Comparison of ENCODE assay signal across 22 mouse cellular contexts in the genomic region with DNA sequence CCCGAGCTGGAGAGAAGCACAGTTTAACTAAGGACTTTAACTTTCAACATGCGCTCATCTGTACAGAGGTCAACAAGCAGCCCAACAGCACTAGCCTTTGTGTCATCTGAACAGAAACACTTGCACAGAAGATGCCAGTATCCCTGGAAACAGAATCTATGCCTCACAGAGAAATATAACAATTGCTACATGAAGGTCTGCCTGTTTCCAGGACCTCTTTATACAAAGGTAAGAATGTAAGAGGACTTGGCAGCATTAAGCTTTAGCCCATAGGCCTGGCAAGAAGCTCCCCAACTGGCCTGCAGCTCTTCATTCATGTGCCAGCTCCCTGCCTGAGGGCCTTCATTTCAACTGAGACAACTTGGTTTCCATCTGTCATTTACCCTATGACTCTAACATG. TPM values are rescaled to one million over a fixed set of nuclear protein-coding genes. Genes with fewer than 3 reads are reported as not detected.
DNase-seq lines count a peak whose midpoint lies in the region; ATAC-seq and TF ChIP-seq lines count a peak whose summit lies in the region.
"Had no signal": no experiment of that assay in that cellular context is flagged by ENCODE, and none has a peak within 500 bp of the region (broad histone marks: within the 10 kb centered on the region; RNA-seq: fewer than 3 reads in every experiment).

No protein-coding gene starts in this region.

- H3K4me1 ChIP-seq in cerebellum, adult 2 months (ENCODE audit: control insufficient read depth, insufficient read depth, low read length): no peaks in the 10 kb centered on the region
- H3K4me1 ChIP-seq in forebrain, postnatal 0 days (ENCODE audit: insufficient read depth): no peaks in the 10 kb centered on the region
- H3K4me1 ChIP-seq in forebrain, embryonic 11.5 days (replicated peaks; ENCODE audit: control insufficient read depth, insufficient read depth, low read length): no peaks in the 10 kb centered on the region
- H3K4me1 ChIP-seq in hindbrain, embryonic 16.5 days (ENCODE audit: control insufficient read depth, insufficient read depth, low read depth, low read length): no peaks in the 10 kb centered on the region
- H3K4me1 ChIP-seq in hindbrain, embryonic 13.5 days (replicated peaks): no peaks in the 10 kb centered on the region
- H3K4me1 ChIP-seq in midbrain, postnatal 0 days (ENCODE audit: insufficient read depth, low read length): no peaks in the 10 kb centered on the region
- 0 out of 2 replicates have a peak, but pooled peaks cover 3% of the 10 kb centered on the region for H3K4me1 ChIP-seq in midbrain, embryonic 10.5 days
- H3K4me1 ChIP-seq: embryonic facial prominence, embryonic 12.5 days; forebrain, embryonic 12.5 days had no signal

- H3K9ac ChIP-seq in forebrain, postnatal 0 days: no peak overlapping the region
- no peak overlapping the region for H3K9ac ChIP-seq in forebrain, embryonic 11.5 days (ENCODE audit: low read length)
- H3K9ac ChIP-seq in hindbrain, embryonic 16.5 days (ENCODE audit: low read depth, low read length): no peak overlapping the region
- H3K9ac ChIP-seq in hindbrain, embryonic 13.5 days: no peak overlapping the region
- H3K9ac ChIP-seq in midbrain, postnatal 0 days (replicated peaks; ENCODE audit: low read length, poor library complexity, severe bottlenecking): no peak overlapping the region
- H3K9ac ChIP-seq: embryonic facial prominence, embryonic 12.5 days; forebrain, embryonic 12.5 days; heart, embryonic 13.5 days had no signal

- H3K4me2 ChIP-seq in forebrain, postnatal 0 days (ENCODE audit: low read depth): no peak overlapping the region
- no peak overlapping the region for H3K4me2 ChIP-seq in forebrain, embryonic 11.5 days (ENCODE audit: low read depth, low read length, severe bottlenecking)
- no peak overlapping the region for H3K4me2 ChIP-seq in hindbrain, embryonic 16.5 days (ENCODE audit: low read length)
- no peak overlapping the region for H3K4me2 ChIP-seq in hindbrain, embryonic 13.5 days
- no peak overlapping the region for H3K4me2 ChIP-seq in midbrain, postnatal 0 days (ENCODE audit: low read depth, low read length, poor library complexity, severe bottlenecking)
- H3K4me2 ChIP-seq: embryonic facial prominence, embryonic 12.5 days; forebrain, embryonic 12.5 days; heart, embryonic 13.5 days had no signal

- no peak overlapping the region for H3K27ac ChIP-seq in cerebellum, adult 2 months (ENCODE audit: insufficient read depth, low read length)
- no peak overlapping the region for H3K27ac ChIP-seq in forebrain, postnatal 0 days (ENCODE audit: low read depth, low read length)
- H3K27ac ChIP-seq in forebrain, embryonic 11.5 days (ENCODE audit: low read depth, low read length): no peak overlapping the region
- H3K27ac ChIP-seq in hindbrain, embryonic 16.5 days (ENCODE audit: low read depth, low read length): no peak overlapping the region
- no peak overlapping the region for H3K27ac ChIP-seq in hindbrain, embryonic 13.5 days
- no peak overlapping the region for H3K27ac ChIP-seq in midbrain, postnatal 0 days (ENCODE audit: low read depth, low read length)
- no peak overlapping the region for H3K27ac ChIP-seq in midbrain, embryonic 10.5 days (replicated peaks)
- H3K27ac ChIP-seq: embryonic facial prominence, embryonic 12.5 days; forebrain, embryonic 12.5 days; heart, embryonic 13.5 days had no signal

- DNase-seq in cerebellum, adult 2 months: peak; percentile 7 to 42
- DNase-seq in cerebellum, adult 11-12 months: no peak
- peak; percentile 17 for DNase-seq in forebrain, postnatal 0 days
- no peak for DNase-seq in forebrain, embryonic 11.5 days (ENCODE audit: low spot score)
- peak; percentile 66 for DNase-seq in midbrain, postnatal 0 days (ENCODE audit: low spot score)
- no peak for DNase-seq in midbrain, embryonic 10.5 days (ENCODE audit: low spot score)
- DNase-seq: adrenal gland, adult 8-10 months; adrenal gland, postnatal 36 days; B cell, adult 2 months; cerebellum, adult 9-11 months; gastrocnemius, postnatal 36 days; heart, postnatal 36 days; kidney, adult 2 months had no signal

- no peak for TF ChIP-seq POLR2A in cerebellum, adult 2 months (IDR thresholded peaks at IDR 0.05; ENCODE audit: borderline replicate concordance, insufficient read depth, low read length)

- no peaks in the 10 kb centered on the region; the same call in 1 of the 2 replicates for H3K27me3 ChIP-seq in cerebellum, adult 2 months (ENCODE audit: control insufficient read depth, insufficient read depth, low read length)
- H3K27me3 ChIP-seq in forebrain, postnatal 0 days (ENCODE audit: insufficient read depth, low read length): no peaks in the 10 kb centered on the region
- H3K27me3 ChIP-seq in forebrain, embryonic 11.5 days (ENCODE audit: control insufficient read depth, insufficient read depth, low read length): no peaks in the 10 kb centered on the region
- H3K27me3 ChIP-seq in hindbrain, embryonic 16.5 days (replicated peaks; ENCODE audit: control insufficient read depth, insufficient read depth, low read length): no peaks in the 10 kb centered on the region
- H3K27me3 ChIP-seq in hindbrain, embryonic 13.5 days: no peaks in the 10 kb centered on the region
- H3K27me3 ChIP-seq in midbrain, postnatal 0 days (ENCODE audit: insufficient read depth, low read length): no peaks in the 10 kb centered on the region
- no peaks in the 10 kb centered on the region for H3K27me3 ChIP-seq in midbrain, embryonic 10.5 days (ENCODE audit: low read depth, poor library complexity, severe bottlenecking)
- H3K27me3 ChIP-seq: embryonic facial prominence, embryonic 12.5 days; forebrain, embryonic 12.5 days; heart, embryonic 13.5 days had no signal

- peak; percentile 54 for ATAC-seq in forebrain, postnatal 0 days
- no peak for ATAC-seq in forebrain, embryonic 11.5 days (replicated peaks; ENCODE audit: low FRiP score)
- ATAC-seq in hindbrain, embryonic 16.5 days: peak; percentile 87
- no peak for ATAC-seq in hindbrain, embryonic 13.5 days (ENCODE audit: low FRiP score)
- no peak for ATAC-seq in midbrain, postnatal 0 days (ENCODE audit: low FRiP score)
- ATAC-seq: CD4-positive, CD25-positive, alpha-beta regulatory T cell, adult 4 months; forebrain, embryonic 16.5 days; intestine, embryonic 16.5 days had no signal

- H3K36me3 ChIP-seq in forebrain, postnatal 0 days (ENCODE audit: insufficient read depth): no peaks in the 10 kb centered on the region
- no peaks in the 10 kb centered on the region for H3K36me3 ChIP-seq in forebrain, embryonic 11.5 days (ENCODE audit: control insufficient read depth, insufficient read depth, low read length)
- H3K36me3 ChIP-seq in hindbrain, embryonic 16.5 days (ENCODE audit: control insufficient read depth, insufficient read depth, low read length): no peaks in the 10 kb centered on the region
- no peaks in the 10 kb centered on the region for H3K36me3 ChIP-seq in hindbrain, embryonic 13.5 days
- no peaks in the 10 kb centered on the region for H3K36me3 ChIP-seq in midbrain, postnatal 0 days (ENCODE audit: insufficient read depth, low read length)
- H3K36me3 ChIP-seq in midbrain, embryonic 10.5 days: no peaks in the 10 kb centered on the region
- H3K36me3 ChIP-seq: embryonic facial prominence, embryonic 12.5 days; forebrain, embryonic 12.5 days; G1E; heart, embryonic 13.5 days had no signal

- TF ChIP-seq CTCF in cerebellum, adult 2 months (IDR thresholded peaks at IDR 0.05; ENCODE audit: borderline replicate concordance, insufficient read depth, low read depth, low read length): no peak
- TF ChIP-seq CTCF in forebrain, postnatal 0 days (IDR thresholded peaks at IDR 0.05; ENCODE audit: low read depth): no peak
- TF ChIP-seq CTCF in midbrain, postnatal 0 days (IDR thresholded peaks at IDR 0.05): no peak

- no peaks in the 10 kb centered on the region for H3K9me3 ChIP-seq in forebrain, postnatal 0 days (ENCODE audit: low read length)
- H3K9me3 ChIP-seq in forebrain, embryonic 11.5 days (ENCODE audit: control insufficient read depth, low read length): no peaks in the 10 kb centered on the region
- no peaks in the 10 kb centered on the region for H3K9me3 ChIP-seq in hindbrain, embryonic 16.5 days (ENCODE audit: control insufficient read depth, low read length)
- no peaks in the 10 kb centered on the region for H3K9me3 ChIP-seq in hindbrain, embryonic 13.5 days
- no peaks in the 10 kb centered on the region for H3K9me3 ChIP-seq in midbrain, postnatal 0 days (ENCODE audit: low read length)
- no peaks in the 10 kb centered on the region for H3K9me3 ChIP-seq in midbrain, embryonic 10.5 days (replicated peaks)
- H3K9me3 ChIP-seq: embryonic facial prominence, embryonic 12.5 days; forebrain, embryonic 12.5 days; heart, embryonic 13.5 days had no signal

- H3K4me3 ChIP-seq in cerebellum, adult 2 months (replicated peaks; ENCODE audit: insufficient read depth, low read depth, low read length): no peak overlapping the region
- H3K4me3 ChIP-seq in forebrain, postnatal 0 days (ENCODE audit: low read depth, low read length): no peak overlapping the region
- H3K4me3 ChIP-seq in forebrain, embryonic 11.5 days (ENCODE audit: low read depth, low read length): no peak overlapping the region
- H3K4me3 ChIP-seq in hindbrain, embryonic 16.5 days (ENCODE audit: low read length): no peak overlapping the region
- no peak overlapping the region for H3K4me3 ChIP-seq in hindbrain, embryonic 13.5 days
- no peak overlapping the region for H3K4me3 ChIP-seq in midbrain, postnatal 0 days (ENCODE audit: low read depth, low read length)
- H3K4me3 ChIP-seq in midbrain, embryonic 10.5 days: no peak overlapping the region
- H3K4me3 ChIP-seq: embryonic facial prominence, embryonic 12.5 days; forebrain, embryonic 12.5 days; heart, embryonic 13.5 days had no signal

- 57% methylated on average over 2 of the region's 2 CpGs for WGBS in cerebellum, adult 2 months
- 83% methylated on average over 2 of the region's 2 CpGs for WGBS in forebrain, postnatal 0 days
- WGBS in forebrain, embryonic 11.5 days: 74% methylated on average over 2 of the region's 2 CpGs
- WGBS in hindbrain, embryonic 16.5 days: 73% methylated on average over 2 of the region's 2 CpGs
- 69% methylated on average over 2 of the region's 2 CpGs for WGBS in hindbrain, embryonic 13.5 days
- WGBS in midbrain, postnatal 0 days: 71% methylated on average over 2 of the region's 2 CpGs
- WGBS in midbrain, embryonic 10.5 days: 77% methylated on average over 2 of the region's 2 CpGs

RNA-seq across cellular contexts. Expression of a gene that starts 26.9 kb away (rescaled TPM):
- 1.00 and 1.2 TPM in 2 replicates for polyA plus RNA-seq in cerebellum, adult 2 months (2012; rRNA removed)
- 5.1 and 7.1 TPM in 2 replicates for total RNA-seq in forebrain, postnatal 0 days (2014; rRNA removed)
- polyA plus RNA-seq in forebrain, postnatal 0 days (2015; fragmentation: Nextera tagmentation; extraction: Ambion mirVana): 2.9 and 4.6 TPM in 2 replicates
- 0.44 and 0.57 TPM in 2 replicates for polyA plus RNA-seq in forebrain, embryonic 11.5 days (2014; fragmentation: Nextera tagmentation; extraction: Ambion mirVana)
- polyA plus RNA-seq in hindbrain, embryonic 16.5 days (2015; fragmentation: Nextera tagmentation; extraction: Ambion mirVana): 4.4 and 6.2 TPM in 2 replicates
- polyA plus RNA-seq in hindbrain, embryonic 13.5 days (2015; fragmentation: Nextera tagmentation; extraction: Ambion mirVana): 1.4 and 1.8 TPM in 2 replicates
- total RNA-seq in midbrain, postnatal 0 days (2014; rRNA removed): 6.4 and 11.7 TPM in 2 replicates
- polyA plus RNA-seq in midbrain, postnatal 0 days (2015; fragmentation: Nextera tagmentation; extraction: Ambion mirVana): 4.3 and 5.0 TPM in 2 replicates
- 0.24 and 0.49 TPM in 2 replicates for polyA plus RNA-seq in midbrain, embryonic 10.5 days (2016; fragmentation: Nextera tagmentation; extraction: Ambion mirVana)
- total RNA-seq: G1E had no signal
- polyA plus RNA-seq: CD4-positive, CD25-positive, alpha-beta regulatory T cell, adult 4 months; G1E had no signal

Comparison
In these comparisons a context has a peak if more than half of its experiments do, and no peak if none do; other contexts are left out.
1. DNase-seq: peak in cerebellum, adult 2 months (2 of 2), forebrain, postnatal 0 days (single experiment) and midbrain, postnatal 0 days (single experiment); none in cerebellum, adult 11-12 months (single experiment), forebrain, embryonic 11.5 days (single experiment) and midbrain, embryonic 10.5 days (single experiment).
2. ATAC-seq: peak in forebrain, postnatal 0 days (single experiment) and hindbrain, embryonic 16.5 days (single experiment); none in forebrain, embryonic 11.5 days (single experiment), hindbrain, embryonic 13.5 days (single experiment) and midbrain, postnatal 0 days (single experiment).